In the genomic region with DNA sequence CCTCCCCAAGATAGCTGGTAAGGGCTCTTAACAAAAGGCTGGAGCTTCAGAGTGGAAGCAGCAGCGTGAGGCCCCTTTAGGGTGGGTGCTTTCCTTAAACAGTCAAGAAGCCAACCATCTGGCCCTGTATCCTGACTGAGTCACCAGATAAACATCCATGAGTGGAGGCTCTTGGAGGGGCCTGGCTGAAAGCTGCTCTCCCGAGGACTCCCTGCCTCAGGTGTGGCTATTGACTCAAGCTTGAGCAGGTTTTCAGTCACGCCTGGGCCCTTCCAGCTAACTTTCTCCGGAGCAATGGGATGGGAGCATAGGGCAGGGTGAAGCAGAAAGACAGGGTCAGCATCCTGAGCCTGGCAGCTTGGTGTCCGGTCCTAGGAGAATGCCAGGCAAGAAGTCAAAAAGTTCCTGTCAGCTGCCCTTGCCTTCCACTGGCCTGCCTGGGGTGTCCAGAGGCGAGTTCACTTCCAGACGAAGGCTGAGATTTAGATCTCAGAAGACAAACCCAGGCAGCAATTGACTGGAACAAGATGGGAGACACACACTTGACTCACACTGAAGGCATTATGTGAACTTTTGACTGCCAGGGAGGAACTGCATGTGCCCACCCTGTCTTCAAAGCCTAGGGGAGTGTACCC, we compare ENCODE assay signal across 9 mouse cellular contexts. TPM values are rescaled to one million over a fixed set of nuclear protein-coding genes. Genes with fewer than 3 reads are reported as not detected.
A peak's percentile ranks its signal among the peaks of the same experiment; 100 is the strongest.
DNase-seq lines count a peak whose midpoint lies in the region; ATAC-seq and TF ChIP-seq lines count a peak whose summit lies in the region.
"Had no signal": no experiment of that assay in that cellular context is flagged by ENCODE, and none has a peak within 500 bp of the region (broad histone marks: within the 10 kb centered on the region; RNA-seq: fewer than 3 reads in every experiment).

No protein-coding gene starts in this region.

- no peaks in the 10 kb centered on the region for H3K9me3 ChIP-seq in forebrain, embryonic 13.5 days (replicated peaks)
- no peaks in the 10 kb centered on the region for H3K9me3 ChIP-seq in forebrain, postnatal 0 days (ENCODE audit: low read length)
- no peaks in the 10 kb centered on the region for H3K9me3 ChIP-seq in liver, embryonic 16.5 days (replicated peaks; ENCODE audit: control insufficient read depth, low read length)

- no peak for DNase-seq in forebrain, postnatal 0 days
- peak; percentile 43 to 66 for DNase-seq in urinary bladder, adult 18-20 months (ENCODE audit: low spot score in 2 of 2)
- DNase-seq in urinary bladder, postnatal 10 days (ENCODE audit: low spot score), result no peak
- no peak for DNase-seq in thymus, postnatal 25 days
- DNase-seq in layer of hippocampus, adult 9-10 months (ENCODE audit: low spot score), result no peak
- no peak for DNase-seq in cerebellum, postnatal 36 days

- no peak for ATAC-seq in forebrain, embryonic 13.5 days
- no peak for ATAC-seq in forebrain, postnatal 0 days
- peak; percentile 42; the same call in 1 of the 2 replicates for ATAC-seq in liver, embryonic 16.5 days (ENCODE audit: low read depth)

- no peaks in the 10 kb centered on the region for H3K27me3 ChIP-seq in forebrain, embryonic 13.5 days
- H3K27me3 ChIP-seq in forebrain, postnatal 0 days (ENCODE audit: insufficient read depth, low read length), result no peaks in the 10 kb centered on the region
- H3K27me3 ChIP-seq in liver, embryonic 16.5 days (ENCODE audit: control insufficient read depth, insufficient read depth, low read depth, low read length), result no peaks in the 10 kb centered on the region

- H3K36me3 ChIP-seq in forebrain, embryonic 13.5 days (ENCODE audit: poor library complexity, severe bottlenecking), result no peaks in the 10 kb centered on the region
- no peaks in the 10 kb centered on the region for H3K36me3 ChIP-seq in forebrain, postnatal 0 days (ENCODE audit: insufficient read depth)
- H3K36me3 ChIP-seq in liver, embryonic 16.5 days (ENCODE audit: control insufficient read depth, insufficient read depth), result no peaks in the 10 kb centered on the region

- no peak overlapping the region for H3K27ac ChIP-seq in forebrain, embryonic 13.5 days
- no peak overlapping the region for H3K27ac ChIP-seq in forebrain, postnatal 0 days (ENCODE audit: low read depth, low read length)
- H3K27ac ChIP-seq in liver, embryonic 16.5 days (ENCODE audit: low read length), result 0 out of 2 replicates have a peak overlapping the region, but pooled peaks have one; percentile 12

- H3K4me3 ChIP-seq in forebrain, embryonic 13.5 days, result no peak overlapping the region
- no peak overlapping the region for H3K4me3 ChIP-seq in forebrain, postnatal 0 days (ENCODE audit: low read depth, low read length)
- no peak overlapping the region for H3K4me3 ChIP-seq in liver, embryonic 16.5 days (ENCODE audit: low read depth, low read length)

- peaks cover 44% of the 10 kb centered on the region for H3K4me1 ChIP-seq in forebrain, embryonic 13.5 days
- H3K4me1 ChIP-seq in forebrain, postnatal 0 days (ENCODE audit: insufficient read depth), result peaks cover 8% of the 10 kb centered on the region; the same call in 1 of the 2 replicates
- H3K4me1 ChIP-seq in liver, embryonic 16.5 days (ENCODE audit: control insufficient read depth, low read depth, low read length), result peaks cover 20% of the 10 kb centered on the region

- TF ChIP-seq CTCF in forebrain, postnatal 0 days (IDR thresholded peaks at IDR 0.05; ENCODE audit: low read depth), result no peak

- WGBS in forebrain, embryonic 13.5 days, result 72% methylated on average over 7 of the region's 7 CpGs
- WGBS in forebrain, postnatal 0 days, result 70% methylated on average over 7 of the region's 7 CpGs
- WGBS in liver, embryonic 16.5 days (ENCODE audit: insufficient replicate concordance), result 49% methylated on average over 7 of the region's 7 CpGs

- no peak overlapping the region; the same call in 1 of the 2 replicates for H3K4me2 ChIP-seq in forebrain, embryonic 13.5 days
- no peak overlapping the region for H3K4me2 ChIP-seq in forebrain, postnatal 0 days (ENCODE audit: low read depth)
- H3K4me2 ChIP-seq in liver, embryonic 16.5 days (ENCODE audit: low read depth, low read length), result no peak overlapping the region
- H3K4me2 ChIP-seq: midbrain, embryonic 11.5 days had no signal

- 0 out of 2 replicates have a peak overlapping the region, but pooled peaks have one; percentile 13 for H3K9ac ChIP-seq in forebrain, embryonic 13.5 days
- no peak overlapping the region for H3K9ac ChIP-seq in forebrain, postnatal 0 days
- 0 out of 2 replicates have a peak overlapping the region, but pooled peaks have one; percentile 22 for H3K9ac ChIP-seq in liver, embryonic 16.5 days (ENCODE audit: low read depth, low read length)

RNA-seq across cellular contexts. Expression of a gene that starts 30.4 kb away (rescaled TPM):
- polyA plus RNA-seq in forebrain, embryonic 13.5 days (2015; fragmentation: Nextera tagmentation; extraction: Ambion mirVana), result 4.5 and 5.2 TPM in 2 replicates
- 28.2 and 37.3 TPM in 2 replicates for total RNA-seq in forebrain, postnatal 0 days (2014; rRNA removed)
- 5.5 and 7.6 TPM in 2 replicates for polyA plus RNA-seq in forebrain, postnatal 0 days (2015; fragmentation: Nextera tagmentation; extraction: Ambion mirVana)
- 3.0 and 3.2 TPM in 2 replicates for polyA plus RNA-seq in liver, embryonic 16.5 days (2015; fragmentation: Nextera tagmentation; extraction: Ambion mirVana)

Comparison
In these comparisons a context has a peak if more than half of its experiments do, and no peak if none do; other contexts are left out.
1. DNase-seq: peak in urinary bladder, adult 18-20 months (2 of 2); none in forebrain, postnatal 0 days (single experiment), urinary bladder, postnatal 10 days (single experiment), thymus, postnatal 25 days (single experiment), layer of hippocampus, adult 9-10 months (single experiment) and cerebellum, postnatal 36 days (0 of 2).